Mouse (Mus musculus): ENCODE results near the gene Sptlc2. TPM values are rescaled to one million over a fixed set of nuclear protein-coding genes. Genes with fewer than 3 reads are reported as not detected.
A peak's percentile ranks its signal among the peaks of the same experiment; 100 is the strongest.

Gene Sptlc2
- total and polyA plus RNA-seq, 2 experiments from 2014 or later = 69.2 to 84.9 TPM

- no peaks in the 10 kb centered on the region for H3K9me3 ChIP-seq (ENCODE audit: low read length)
- under 1% methylated on average over 78 of the region's 86 CpGs for WGBS
- peak; percentile 84 for ATAC-seq
These were observed 88.3 kb downstream of the Sptlc2 start, which contains the start of gene Ism2 for GRCm38 (mm10) chr12:87299657-87300440. Gene Ism2 (minus strand): TSS chr12:87299705.

GRCm38 (mm10) chr12:87299037-87299656 is 89.0 kb downstream of the Sptlc2 start:
- Histone ChIP-seq H3K27me3 (ENCODE audit: insufficient read depth, low read length) (peaks cover 23% of the 10 kb centered on the region), H3K27ac (ENCODE audit: low read depth, low read length) (no peak overlapping the region), H3K4me2 (ENCODE audit: low read depth) (peak overlapping the region; percentile 94), H3K9me3 (ENCODE audit: low read length) (no peaks in the 10 kb centered on the region), H3K36me3 (ENCODE audit: insufficient read depth) (no peaks in the 10 kb centered on the region), H3K4me3 (ENCODE audit: low read depth, low read length) (peak overlapping the region; percentile 68), H3K4me1 (ENCODE audit: insufficient read depth) (no peaks in the 10 kb centered on the region), H3K9ac (peak overlapping the region; percentile 69)
- peak; percentile 66 for ATAC-seq
- peak; percentile 48 for DNase-seq
- peak; percentile 31 for TF ChIP-seq CTCF (IDR thresholded peaks at IDR 0.05; ENCODE audit: low read depth)
- WGBS = 12% methylated on average over 29 of the region's 29 CpGs

More at GRCm38 (mm10) chr12:87299657-87300440, 88.3 kb downstream of the Sptlc2 start, which contains the start of gene Ism2:
- no peaks in the 10 kb centered on the region for H3K36me3 ChIP-seq (ENCODE audit: insufficient read depth)
- peak within 1 kb of the TSS; percentile 68 for H3K4me3 ChIP-seq (ENCODE audit: low read depth, low read length)
- H3K4me1 ChIP-seq (ENCODE audit: insufficient read depth) = no peaks in the 10 kb centered on the region
- H3K9ac ChIP-seq = peak within 1 kb of the TSS; percentile 69
- peak within 1 kb of the TSS; percentile 94 for H3K4me2 ChIP-seq (ENCODE audit: low read depth)
- H3K27ac ChIP-seq (ENCODE audit: low read depth, low read length) = no peak within 1 kb of the TSS
- DNase-seq = no peak
- no peak for TF ChIP-seq CTCF (IDR thresholded peaks at IDR 0.05; ENCODE audit: low read depth)
- H3K27me3 ChIP-seq (ENCODE audit: insufficient read depth, low read length) = peaks cover 23% of the 10 kb centered on the region

- Histone ChIP-seq H3K9me3 (ENCODE audit: low read length) (no peaks in the 10 kb centered on the region), H3K36me3 (ENCODE audit: insufficient read depth) (no peaks in the 10 kb centered on the region), H3K4me3 (ENCODE audit: low read depth, low read length) (no peak overlapping the region), H3K4me2 (ENCODE audit: low read depth) (no peak overlapping the region), H3K27ac (ENCODE audit: low read depth, low read length) (no peak overlapping the region), H3K27me3 (ENCODE audit: insufficient read depth, low read length) (0 out of 2 replicates have a peak, but pooled peaks cover 2% of the 10 kb centered on the region), H3K4me1 (ENCODE audit: insufficient read depth) (no peaks in the 10 kb centered on the region), H3K9ac (no peak overlapping the region)
- WGBS = 75% methylated on average over 6 of the region's 6 CpGs
- no peak for DNase-seq
- TF ChIP-seq CTCF (IDR thresholded peaks at IDR 0.05; ENCODE audit: low read depth) = no peak
- ATAC-seq = no peak; the same call in 1 of the 2 replicates
These were observed 94.2 kb downstream of the Sptlc2 start for GRCm38 (mm10) chr12:87293934-87294333.

- DNase-seq = no peak
- H3K9ac ChIP-seq = no peak overlapping the region
- no peaks in the 10 kb centered on the region for H3K27me3 ChIP-seq (ENCODE audit: insufficient read depth, low read length)
- no peak for TF ChIP-seq CTCF (IDR thresholded peaks at IDR 0.05; ENCODE audit: low read depth)
- 89% methylated on average over 5 of the region's 5 CpGs for WGBS
- no peak overlapping the region for H3K27ac ChIP-seq (ENCODE audit: low read depth, low read length)
- no peaks in the 10 kb centered on the region for H3K36me3 ChIP-seq (ENCODE audit: insufficient read depth)
- H3K4me2 ChIP-seq (ENCODE audit: low read depth) = no peak overlapping the region
- no peaks in the 10 kb centered on the region for H3K9me3 ChIP-seq (ENCODE audit: low read length)
- ATAC-seq = no peak
- no peak overlapping the region for H3K4me3 ChIP-seq (ENCODE audit: low read depth, low read length)
- H3K4me1 ChIP-seq (ENCODE audit: insufficient read depth) = no peaks in the 10 kb centered on the region
These were observed 99.1 kb downstream of the Sptlc2 start for GRCm38 (mm10) chr12:87289100-87289499.

GRCm38 (mm10) chr12:87284726-87285125 is 103.4 kb downstream of the Sptlc2 start:
- no peak overlapping the region for H3K4me2 ChIP-seq (ENCODE audit: low read depth)
- H3K9me3 ChIP-seq (ENCODE audit: low read length) = no peaks in the 10 kb centered on the region
- H3K27me3 ChIP-seq (ENCODE audit: insufficient read depth, low read length) = no peaks in the 10 kb centered on the region
- no peak overlapping the region for H3K4me3 ChIP-seq (ENCODE audit: low read depth, low read length)
- H3K4me1 ChIP-seq (ENCODE audit: insufficient read depth) = no peaks in the 10 kb centered on the region
- no peak for ATAC-seq
- 90% methylated on average over 5 of the region's 5 CpGs for WGBS
- no peak overlapping the region for H3K27ac ChIP-seq (ENCODE audit: low read depth, low read length)
- no peak for TF ChIP-seq CTCF (IDR thresholded peaks at IDR 0.05; ENCODE audit: low read depth)
- H3K36me3 ChIP-seq (ENCODE audit: insufficient read depth) = no peaks in the 10 kb centered on the region
- DNase-seq = no peak
- H3K9ac ChIP-seq = no peak overlapping the region

GRCm38 (mm10) chr12:87284268-87284667 is 103.9 kb downstream of the Sptlc2 start:
- WGBS = 79% methylated on average over 4 of the region's 4 CpGs
- no peak for ATAC-seq

GRCm38 (mm10) chr12:87283706-87284105 is 104.4 kb downstream of the Sptlc2 start:
- no peak for TF ChIP-seq CTCF (IDR thresholded peaks at IDR 0.05; ENCODE audit: low read depth)
- Histone ChIP-seq H3K27ac (ENCODE audit: low read depth, low read length) (no peak overlapping the region), H3K4me3 (ENCODE audit: low read depth, low read length) (no peak overlapping the region), H3K4me2 (ENCODE audit: low read depth) (no peak overlapping the region), H3K9me3 (ENCODE audit: low read length) (no peaks in the 10 kb centered on the region), H3K27me3 (ENCODE audit: insufficient read depth, low read length) (no peaks in the 10 kb centered on the region), H3K4me1 (ENCODE audit: insufficient read depth) (no peaks in the 10 kb centered on the region), H3K9ac (no peak overlapping the region), H3K36me3 (ENCODE audit: insufficient read depth) (no peaks in the 10 kb centered on the region)
- ATAC-seq (no peak), DNase-seq (no peak)
- 59% methylated on average over 7 of the region's 7 CpGs for WGBS

More at GRCm38 (mm10) chr12:87284268-87284667, 103.9 kb downstream of the Sptlc2 start:
- H3K4me1 ChIP-seq (ENCODE audit: insufficient read depth) = no peaks in the 10 kb centered on the region
- no peaks in the 10 kb centered on the region for H3K27me3 ChIP-seq (ENCODE audit: insufficient read depth, low read length)
- no peak for TF ChIP-seq CTCF (IDR thresholded peaks at IDR 0.05; ENCODE audit: low read depth)
- no peak overlapping the region for H3K27ac ChIP-seq (ENCODE audit: low read depth, low read length)
- H3K36me3 ChIP-seq (ENCODE audit: insufficient read depth) = no peaks in the 10 kb centered on the region
- H3K4me3 ChIP-seq (ENCODE audit: low read depth, low read length) = no peak overlapping the region
- no peak overlapping the region for H3K4me2 ChIP-seq (ENCODE audit: low read depth)
- H3K9me3 ChIP-seq (ENCODE audit: low read length) = no peaks in the 10 kb centered on the region
- DNase-seq = no peak
- H3K9ac ChIP-seq = no peak overlapping the region
